Comparison of ENCODE assay signal across 8 mouse cellular contexts in the genomic region with DNA sequence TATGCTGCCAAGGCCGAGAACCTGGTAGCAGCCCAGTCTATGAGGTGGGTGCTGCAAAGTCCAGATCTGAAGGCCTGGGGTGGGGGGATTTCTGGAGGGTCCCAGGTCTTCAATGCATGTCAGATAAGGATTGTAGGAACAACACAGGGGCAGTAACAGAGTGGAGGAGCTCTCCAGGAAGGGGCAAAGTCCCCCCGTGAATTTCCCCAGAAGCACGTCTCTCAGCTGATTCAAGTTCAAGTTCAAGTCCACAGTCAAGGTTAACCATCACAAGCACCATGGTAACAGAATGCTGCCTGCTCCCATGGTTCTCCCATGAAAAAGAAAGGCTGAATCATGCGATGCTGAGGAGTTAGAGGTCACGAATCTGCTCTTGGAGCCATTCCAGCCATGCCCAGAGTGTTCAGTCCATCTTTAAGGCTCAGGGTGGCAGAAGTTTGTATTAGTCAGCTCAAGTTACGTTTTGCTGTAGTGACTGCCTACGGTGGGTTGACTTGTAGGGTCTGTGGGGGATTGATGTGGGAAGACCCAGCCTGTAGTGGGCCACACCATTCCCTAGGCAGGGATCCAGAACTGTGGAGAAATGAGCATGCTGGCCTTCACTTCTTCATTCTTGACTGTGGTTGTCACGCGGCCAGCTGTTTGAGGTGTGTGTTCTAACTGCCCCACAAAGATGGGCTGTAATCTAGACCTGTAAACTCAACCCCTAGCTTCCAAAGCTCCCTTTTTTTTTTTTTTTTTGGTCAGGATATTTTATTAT. TPM values are rescaled to one million over a fixed set of nuclear protein-coding genes. Genes with fewer than 3 reads are reported as not detected.
DNase-seq lines count a peak whose midpoint lies in the region; ATAC-seq and TF ChIP-seq lines count a peak whose summit lies in the region.
"Had no signal": no experiment of that assay in that cellular context is flagged by ENCODE, and none has a peak within 500 bp of the region (broad histone marks: within the 10 kb centered on the region; RNA-seq: fewer than 3 reads in every experiment).

No protein-coding gene starts in this region.

- TF ChIP-seq CTCF in testis, adult 2 months (IDR thresholded peaks at IDR 0.05; ENCODE audit: control insufficient read depth, insufficient read depth, insufficient replicate concordance, low read depth, low read length), result no peak

- peak overlapping the region; percentile 42 for H3K4me3 ChIP-seq in testis, adult 2 months (ENCODE audit: control insufficient read depth, low read depth, low read length)
- no peak overlapping the region for H3K4me3 ChIP-seq in hindbrain, embryonic 15.5 days

- peak; percentile 88 for DNase-seq in heart, adult 11 months
- DNase-seq in heart, postnatal 25 days (ENCODE audit: low spot score), result no peak
- no peak for DNase-seq in testis, postnatal 14 days (ENCODE audit: low spot score)
- no peak for DNase-seq in gastrocnemius, postnatal 14 days
- DNase-seq in spleen, adult 18-20 months, result no peak

- H3K27me3 ChIP-seq in testis, adult 2 months (ENCODE audit: control insufficient read depth, insufficient read depth, low read length), result no peaks in the 10 kb centered on the region
- H3K27me3 ChIP-seq in hindbrain, embryonic 15.5 days, result no peaks in the 10 kb centered on the region

- intact Hi-C loops in heart, postnatal 25 days (cut with DNase I), result loop anchor here (2.0 to 10.0 kb wide), 3 partner anchors 237 to 337 kb away; partner anchors contain the start of gene Alkbh7
- intact Hi-C loops in gastrocnemius, postnatal 14 days (cut with DNase I; ENCODE audit: low total_unique reads), result loop anchor here (10.0 kb wide), 1 partner anchor 239 kb away; no protein-coding TSS in a partner anchor

- 73% methylated on average over 9 of the region's 9 CpGs for WGBS in hindbrain, embryonic 15.5 days

- TF ChIP-seq POLR2A in testis, adult 2 months (IDR thresholded peaks at IDR 0.05; ENCODE audit: control insufficient read depth, low read depth, low read length), result no peak

- 0 out of 2 replicates have a peak overlapping the region, but pooled peaks have one; percentile 7 for H3K9ac ChIP-seq in hindbrain, embryonic 15.5 days
- H3K9ac ChIP-seq: liver, embryonic 14.5 days had no signal

- no peak for ATAC-seq in hindbrain, embryonic 15.5 days (ENCODE audit: low FRiP score, low read depth)

- H3K4me2 ChIP-seq in hindbrain, embryonic 15.5 days, result peak overlapping the region; percentile 25; the same call in 1 of the 2 replicates

- peaks cover 16% of the 10 kb centered on the region for H3K4me1 ChIP-seq in testis, adult 2 months (ENCODE audit: control insufficient read depth, insufficient read depth, low read length)
- H3K4me1 ChIP-seq in hindbrain, embryonic 15.5 days (replicated peaks), result 0 out of 2 replicates have a peak, but pooled peaks cover 5% of the 10 kb centered on the region

- H3K9me3 ChIP-seq in hindbrain, embryonic 15.5 days, result no peaks in the 10 kb centered on the region

- no peak overlapping the region for H3K27ac ChIP-seq in testis, adult 2 months (ENCODE audit: control insufficient read depth, insufficient read depth, low read depth, low read length)
- H3K27ac ChIP-seq in hindbrain, embryonic 15.5 days (replicated peaks), result no peak overlapping the region
- H3K27ac ChIP-seq: liver, embryonic 14.5 days had no signal

- H3K36me3 ChIP-seq in testis, adult 2 months (ENCODE audit: control insufficient read depth, insufficient read depth, low read length), result no peaks in the 10 kb centered on the region
- H3K36me3 ChIP-seq in hindbrain, embryonic 15.5 days, result no peaks in the 10 kb centered on the region

RNA-seq across cellular contexts. Expression of gene Adgre1, which starts 24.3 kb away (rescaled TPM):
- 10 to 100 TPM in 1 of 2 experiments, 1 to 10 TPM in 1; 8.7 to 10.1 TPM for total RNA-seq in heart, postnatal 25 days (2021)
- 1.9 and 2.6 TPM in 2 replicates for polyA plus RNA-seq in testis, adult 2 months (2012; rRNA removed)
- polyA plus RNA-seq in hindbrain, embryonic 15.5 days (2015; fragmentation: Nextera tagmentation; extraction: Ambion mirVana), result 3.5 and 4.6 TPM in 2 replicates
- 1 to 10 TPM; 2.6 to 3.5 TPM for total RNA-seq in gastrocnemius, postnatal 14 days (2021)

RNA-seq across cellular contexts. Expression of gene Vav1, which starts 55.3 kb away (rescaled TPM):
- 1 to 10 TPM; 1.5 to 1.7 TPM for total RNA-seq in heart, postnatal 25 days (2021)
- 7.4 and 8.4 TPM in 2 replicates for polyA plus RNA-seq in testis, adult 2 months (2012; rRNA removed)
- polyA plus RNA-seq in hindbrain, embryonic 15.5 days (2015; fragmentation: Nextera tagmentation; extraction: Ambion mirVana), result 1.7 and 1.8 TPM in 2 replicates
- total RNA-seq in gastrocnemius, postnatal 14 days (2021), result under 1 TPM; 0.66 to 0.93 TPM
